Mouse (Mus musculus): ENCODE measurements at regions not wholly inside any gene's neighbourhood (a gene's known extent, or its start where the extent isn't known, plus 50 kb on each side); places are given as distances from the start of the nearest gene placed in this dataset.
A peak's percentile ranks its signal among the peaks of the same experiment; 100 is the strongest.

DNA sequence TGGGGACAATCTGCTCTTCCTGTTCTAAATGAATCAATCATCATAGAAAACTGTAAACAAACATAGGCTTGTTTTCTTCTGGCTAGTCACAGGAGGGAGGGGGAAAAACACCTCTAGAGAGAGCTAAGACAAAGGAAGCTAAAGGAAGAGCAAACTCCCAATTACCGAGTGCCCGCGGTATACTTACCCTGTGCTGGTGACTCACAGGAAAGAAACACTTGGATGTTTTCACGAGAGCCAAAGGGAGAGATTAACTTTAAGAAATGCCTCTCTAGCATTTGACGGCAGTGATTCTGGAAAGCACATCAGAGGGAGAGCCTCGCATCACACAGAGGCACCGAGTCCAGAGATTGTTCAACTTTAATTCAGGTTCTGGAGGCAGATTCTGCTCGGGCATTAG, 151.0 kb downstream of the 1700017N19Rik start:
- 65% methylated on average over 8 of the region's 8 CpGs for WGBS
- H3K4me3 ChIP-seq (ENCODE audit: low read depth, low read length) = no peak overlapping the region
- no peaks in the 10 kb centered on the region for H3K36me3 ChIP-seq (ENCODE audit: control insufficient read depth, insufficient read depth, low read length)
- H3K27ac ChIP-seq (ENCODE audit: insufficient read depth, low read depth, low read length) = no peak overlapping the region
- H3K4me1 ChIP-seq (ENCODE audit: control insufficient read depth, insufficient read depth, insufficient read length, low read length) = no peaks in the 10 kb centered on the region
- no peaks in the 10 kb centered on the region for H3K27me3 ChIP-seq (ENCODE audit: control insufficient read depth, insufficient read depth, low read length)
- TF ChIP-seq POLR2A (IDR thresholded peaks at IDR 0.05; ENCODE audit: low read depth, low read length) (no peak), CTCF (IDR thresholded peaks at IDR 0.05; ENCODE audit: extremely low read depth, insufficient read length, insufficient replicate concordance, low read depth, low read length) (no peak)

DNA sequence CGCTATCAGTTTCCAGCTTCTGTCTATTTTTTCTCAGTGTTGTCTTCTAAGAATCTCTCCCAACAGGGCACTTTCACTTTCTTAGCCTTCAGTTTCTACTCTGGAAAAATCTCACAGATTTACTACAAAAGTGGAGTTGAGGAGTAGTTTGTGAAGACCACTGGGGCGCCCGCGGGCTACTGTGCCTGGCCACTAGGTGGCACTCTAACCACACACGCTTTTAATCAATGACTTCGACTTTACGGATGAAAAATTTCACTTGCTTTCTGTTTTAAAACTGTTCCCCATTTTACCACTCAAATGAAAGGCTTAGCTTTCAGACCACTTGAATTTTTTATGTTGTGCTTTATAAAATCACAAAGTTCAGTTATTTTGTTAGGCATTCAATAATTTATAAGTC, 151.8 kb downstream of the 1700017N19Rik start:
- no peaks in the 10 kb centered on the region for H3K36me3 ChIP-seq (ENCODE audit: control insufficient read depth, insufficient read depth, low read length)
- H3K27ac ChIP-seq (ENCODE audit: insufficient read depth, low read depth, low read length) = no peak overlapping the region
- TF ChIP-seq CTCF (IDR thresholded peaks at IDR 0.05; ENCODE audit: extremely low read depth, insufficient read length, insufficient replicate concordance, low read depth, low read length) = peak; percentile 72; the same call in 1 of the 2 replicates
- no peak for TF ChIP-seq POLR2A (IDR thresholded peaks at IDR 0.05; ENCODE audit: low read depth, low read length)
- no peak overlapping the region for H3K4me3 ChIP-seq (ENCODE audit: low read depth, low read length)
- 11% methylated on average over 7 of the region's 7 CpGs for WGBS
- no peaks in the 10 kb centered on the region for H3K4me1 ChIP-seq (ENCODE audit: control insufficient read depth, insufficient read depth, insufficient read length, low read length)
- no peaks in the 10 kb centered on the region for H3K27me3 ChIP-seq (ENCODE audit: control insufficient read depth, insufficient read depth, low read length)

DNA sequence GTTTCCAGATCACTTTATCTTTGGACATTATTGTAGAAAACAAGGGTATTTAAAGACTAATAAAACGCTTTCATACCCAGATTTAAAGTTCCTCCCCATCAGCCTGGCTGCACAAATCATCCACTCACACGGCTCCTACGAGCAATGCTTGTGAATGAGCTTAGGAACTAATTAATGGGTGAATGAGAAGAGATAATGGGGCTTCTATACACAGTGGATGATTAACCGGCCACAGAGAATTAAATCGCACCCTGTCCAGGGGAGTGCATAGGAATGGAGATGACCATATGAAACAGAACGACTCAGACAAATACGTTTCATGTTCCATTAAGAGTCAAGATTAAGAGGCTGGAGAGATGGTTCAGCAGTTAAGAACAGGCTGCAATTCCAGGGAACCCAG, 155.9 kb downstream of the 1700017N19Rik start:
- H3K4me1 ChIP-seq (ENCODE audit: control insufficient read depth, insufficient read depth, insufficient read length, low read length) = no peaks in the 10 kb centered on the region
- no peaks in the 10 kb centered on the region for H3K36me3 ChIP-seq (ENCODE audit: control insufficient read depth, insufficient read depth, low read length)
- 70% methylated on average over 7 of the region's 7 CpGs for WGBS
- H3K4me3 ChIP-seq (ENCODE audit: low read depth, low read length) = no peak overlapping the region
- H3K27me3 ChIP-seq (ENCODE audit: control insufficient read depth, insufficient read depth, low read length) = no peaks in the 10 kb centered on the region
- no peak overlapping the region for H3K27ac ChIP-seq (ENCODE audit: insufficient read depth, low read depth, low read length)
- TF ChIP-seq CTCF (IDR thresholded peaks at IDR 0.05; ENCODE audit: extremely low read depth, insufficient read length, insufficient replicate concordance, low read depth, low read length) = no peak
- no peak for TF ChIP-seq POLR2A (IDR thresholded peaks at IDR 0.05; ENCODE audit: low read depth, low read length)

DNA sequence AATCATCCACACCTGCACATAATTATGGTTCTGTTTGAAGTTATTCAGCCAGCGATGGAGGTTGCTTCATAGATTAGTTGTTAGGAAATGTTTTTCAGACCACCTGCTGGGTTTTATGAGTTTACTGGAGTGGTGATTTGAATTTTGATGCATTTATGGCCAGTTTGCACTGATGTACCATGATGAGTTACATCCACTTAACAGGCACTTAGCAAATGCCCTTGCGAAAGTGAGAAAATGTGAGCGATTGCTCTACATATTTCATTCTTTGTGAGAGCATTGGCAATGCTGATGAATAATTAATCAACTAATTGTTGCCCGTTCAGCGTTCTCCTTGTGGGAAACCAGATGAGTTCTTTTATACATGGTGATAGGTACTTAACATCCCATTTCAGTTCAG, 164.7 kb downstream of the 1700017N19Rik start:
- Histone ChIP-seq H3K4me3 (ENCODE audit: low read depth, low read length) (no peak overlapping the region), H3K27me3 (ENCODE audit: control insufficient read depth, insufficient read depth, low read length) (no peaks in the 10 kb centered on the region), H3K27ac (ENCODE audit: insufficient read depth, low read depth, low read length) (no peak overlapping the region), H3K4me1 (ENCODE audit: control insufficient read depth, insufficient read depth, insufficient read length, low read length) (no peaks in the 10 kb centered on the region), H3K36me3 (ENCODE audit: control insufficient read depth, insufficient read depth, low read length) (no peaks in the 10 kb centered on the region)
- WGBS = 82% methylated on average over 5 of the region's 5 CpGs
- TF ChIP-seq POLR2A (IDR thresholded peaks at IDR 0.05; ENCODE audit: low read depth, low read length) (no peak), CTCF (IDR thresholded peaks at IDR 0.05; ENCODE audit: extremely low read depth, insufficient read length, insufficient replicate concordance, low read depth, low read length) (no peak)

DNA sequence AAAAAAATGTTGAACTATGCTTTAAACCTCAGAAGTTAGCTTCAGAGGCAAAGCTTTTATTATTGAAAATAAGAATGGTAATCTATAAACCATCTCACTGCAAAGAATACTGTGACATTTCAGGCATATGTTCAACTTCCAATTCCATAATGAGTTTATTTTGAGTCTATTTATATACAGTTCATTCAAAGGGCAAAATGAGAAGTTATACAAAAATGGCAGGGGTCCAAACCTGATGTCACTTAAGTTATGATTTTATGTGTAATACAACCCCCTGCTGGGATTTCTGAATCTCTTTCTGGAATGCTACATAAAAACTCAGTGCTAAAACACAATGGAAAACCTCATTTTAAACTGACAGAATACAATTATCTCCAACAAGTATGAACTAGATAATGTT, 184.0 kb downstream of the 1700017N19Rik start:
- TF ChIP-seq POLR2A (IDR thresholded peaks at IDR 0.05; ENCODE audit: low read depth, low read length) (no peak), CTCF (IDR thresholded peaks at IDR 0.05; ENCODE audit: extremely low read depth, insufficient read length, insufficient replicate concordance, low read depth, low read length) (no peak)
- Histone ChIP-seq H3K27me3 (ENCODE audit: control insufficient read depth, insufficient read depth, low read length) (no peaks in the 10 kb centered on the region), H3K27ac (ENCODE audit: insufficient read depth, low read depth, low read length) (no peak overlapping the region), H3K4me3 (ENCODE audit: low read depth, low read length) (no peak overlapping the region), H3K4me1 (ENCODE audit: control insufficient read depth, insufficient read depth, insufficient read length, low read length) (no peaks in the 10 kb centered on the region), H3K36me3 (ENCODE audit: control insufficient read depth, insufficient read depth, low read length) (no peaks in the 10 kb centered on the region)

DNA sequence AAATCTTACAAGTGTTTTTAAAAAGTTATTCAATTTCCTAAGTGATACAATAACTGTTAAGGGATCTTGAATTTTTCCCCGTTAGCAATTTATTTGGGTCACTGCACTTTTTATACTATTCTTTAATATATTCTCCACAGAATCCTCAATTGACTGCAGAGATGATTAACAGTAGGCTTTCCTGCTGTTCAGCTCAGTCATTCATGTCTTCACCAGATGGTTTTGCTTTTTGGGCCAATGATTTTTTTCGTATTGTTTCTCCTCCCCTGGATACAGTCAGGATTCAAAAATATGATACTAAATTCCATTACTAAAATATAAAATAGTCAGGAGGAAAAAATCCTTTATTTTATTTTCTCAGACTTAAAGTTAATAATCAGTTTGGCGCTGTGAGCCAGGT, 201.9 kb downstream of the 1700017N19Rik start:
- Histone ChIP-seq H3K4me3 (ENCODE audit: low read depth, low read length) (no peak overlapping the region), H3K27ac (ENCODE audit: insufficient read depth, low read depth, low read length) (no peak overlapping the region), H3K27me3 (ENCODE audit: control insufficient read depth, insufficient read depth, low read length) (no peaks in the 10 kb centered on the region), H3K36me3 (ENCODE audit: control insufficient read depth, insufficient read depth, low read length) (no peaks in the 10 kb centered on the region), H3K4me1 (ENCODE audit: control insufficient read depth, insufficient read depth, insufficient read length, low read length) (no peaks in the 10 kb centered on the region)
- 71% methylated on average over 3 of the region's 3 CpGs for WGBS
- no peak for TF ChIP-seq CTCF (IDR thresholded peaks at IDR 0.05; ENCODE audit: extremely low read depth, insufficient read length, insufficient replicate concordance, low read depth, low read length)
- TF ChIP-seq POLR2A (IDR thresholded peaks at IDR 0.05; ENCODE audit: low read depth, low read length) = no peak

DNA sequence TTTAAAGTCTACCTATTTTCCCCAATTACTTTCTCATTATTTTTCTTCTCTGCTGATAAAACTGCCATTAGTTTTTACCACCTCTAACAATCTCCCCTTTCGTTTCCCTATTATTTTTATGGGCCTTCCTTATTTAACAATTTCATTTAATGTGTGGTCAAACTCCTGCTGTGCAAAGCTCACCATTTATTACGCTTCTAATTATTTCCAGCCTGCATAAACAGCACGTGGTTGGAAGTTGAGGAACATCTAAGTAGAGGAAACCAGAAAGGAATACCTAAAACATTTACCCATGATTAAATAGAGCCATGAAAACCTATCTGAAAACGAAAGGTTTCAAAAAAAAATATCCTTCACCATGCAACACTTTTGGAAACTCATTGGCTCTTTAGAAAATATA, 202.3 kb downstream of the 1700017N19Rik start:
- 46% methylated on average over 4 of the region's 4 CpGs for WGBS
- no peak overlapping the region for H3K27ac ChIP-seq (ENCODE audit: insufficient read depth, low read depth, low read length)
- TF ChIP-seq POLR2A (IDR thresholded peaks at IDR 0.05; ENCODE audit: low read depth, low read length) (no peak), CTCF (IDR thresholded peaks at IDR 0.05; ENCODE audit: extremely low read depth, insufficient read length, insufficient replicate concordance, low read depth, low read length) (no peak)

More for the DNA sequence above, 202.3 kb downstream of the 1700017N19Rik start:
- H3K27me3 ChIP-seq (ENCODE audit: control insufficient read depth, insufficient read depth, low read length) = no peaks in the 10 kb centered on the region
- H3K36me3 ChIP-seq (ENCODE audit: control insufficient read depth, insufficient read depth, low read length) = no peaks in the 10 kb centered on the region
- H3K4me1 ChIP-seq (ENCODE audit: control insufficient read depth, insufficient read depth, insufficient read length, low read length) = no peaks in the 10 kb centered on the region
- H3K4me3 ChIP-seq (ENCODE audit: low read depth, low read length) = no peak overlapping the region
